Mouse (Mus musculus) ES-Bruce4 (cell line): ENCODE measurements at regions not wholly inside any gene's neighbourhood (a gene's known extent, or its start where the extent isn't known, plus 50 kb on each side); places are given as distances from the start of the nearest gene placed in this dataset.

Source experiments
- H3K27ac ChIP-seq: 2 replicates; pipeline ENCODE4 v1.5.1; 2012; ENCODE audit warnings: low read length, inconsistent platforms; ENCODE audit not compliant: insufficient read depth
- H3K27me3 ChIP-seq: 2 replicates; pipeline ENCODE4 v1.6.1; 2012; ENCODE audit warnings: mild to moderate bottlenecking, low read length, inconsistent platforms; ENCODE audit not compliant: control insufficient read depth, poor library complexity, insufficient read depth, severe bottlenecking
- H3K36me3 ChIP-seq: 2 replicates; pipeline ENCODE4 v1.6.1; 2012; ENCODE audit warnings: inconsistent platforms, mild to moderate bottlenecking, low read length, moderate library complexity; ENCODE audit not compliant: control insufficient read depth, poor library complexity, insufficient read depth, severe bottlenecking
- H3K4me1 ChIP-seq: one replicate; pipeline ENCODE4 v1.8.1; 2011; ENCODE audit warnings: low read length; ENCODE audit not compliant: control insufficient read depth, insufficient read depth
- H3K4me3 ChIP-seq: 2 replicates; pipeline ENCODE4 v1.5.1; 2011; ENCODE audit warnings: low read depth, mild to moderate bottlenecking, low read length
- H3K9ac ChIP-seq: 2 replicates; pipeline ENCODE4 v1.6.1; 2012; ENCODE audit warnings: low read depth, mild to moderate bottlenecking, inconsistent platforms; ENCODE audit not compliant: poor library complexity, severe bottlenecking
- H3K9me3 ChIP-seq: replicated peaks from 2 replicates; pipeline ENCODE4 v1.6.1; 2012; ENCODE audit warnings: mild to moderate bottlenecking, low read length, inconsistent platforms; ENCODE audit not compliant: control insufficient read depth, poor library complexity, insufficient read depth, severe bottlenecking
- CTCF ChIP-seq: IDR thresholded peaks from one replicate; pipeline ENCODE4 v1.8.1; 2011; ENCODE audit warnings: low read depth, low read length
- EP300 ChIP-seq: IDR thresholded peaks from 2 replicates; pipeline ENCODE4 v1.6.1; 2011; ENCODE audit warnings: low read depth, low read length; ENCODE audit not compliant: insufficient read depth
- POLR2A ChIP-seq: IDR thresholded peaks from one replicate; pipeline ENCODE4 v1.8.1; 2011; ENCODE audit warnings: low read length; ENCODE audit not compliant: insufficient read depth

- Histone ChIP-seq H3K4me3 (no peak overlapping the region), H3K4me1 (peaks cover 1% of the 10 kb centered on the region), H3K9me3 (no peaks in the 10 kb centered on the region), H3K27ac (no peak overlapping the region), H3K36me3 (no peaks in the 10 kb centered on the region), H3K27me3 (no peaks in the 10 kb centered on the region), H3K9ac (no peak overlapping the region)
- no peak for TF ChIP-seq EP300
These were observed 56.0 kb downstream of the Foxf2 start for GRCm38 (mm10) chr13:31681571-31681970.

- no peaks in the 10 kb centered on the region for H3K36me3 ChIP-seq
- TF ChIP-seq POLR2A (no peak), EP300 (no peak), CTCF (no peak)
These were observed 57.7 kb downstream of the Foxf2 start for GRCm38 (mm10) chr13:31683311-31683710.

GRCm38 (mm10) chr13:31688531-31688930 lies 62.9 kb downstream of the Foxf2 start:
- H3K36me3 ChIP-seq = no peaks in the 10 kb centered on the region
- TF ChIP-seq POLR2A (no peak), EP300 (no peak), CTCF (no peak)

More at GRCm38 (mm10) chr13:31683311-31683710, 57.7 kb downstream of the Foxf2 start:
- Histone ChIP-seq H3K27ac (no peak overlapping the region), H3K4me3 (no peak overlapping the region), H3K27me3 (no peaks in the 10 kb centered on the region), H3K9ac (no peak overlapping the region), H3K9me3 (no peaks in the 10 kb centered on the region), H3K4me1 (peaks cover 1% of the 10 kb centered on the region)

GRCm38 (mm10) chr13:31689317-31689716 lies 63.7 kb downstream of the Foxf2 start:
- no peaks in the 10 kb centered on the region for H3K4me1 ChIP-seq
- H3K27ac ChIP-seq = no peak overlapping the region
- TF ChIP-seq POLR2A = no peak
- no peak for TF ChIP-seq CTCF
- TF ChIP-seq EP300 = no peak
- H3K27me3 ChIP-seq = no peaks in the 10 kb centered on the region
- no peak overlapping the region for H3K9ac ChIP-seq
- H3K4me3 ChIP-seq = no peak overlapping the region
- H3K36me3 ChIP-seq = no peaks in the 10 kb centered on the region
- H3K9me3 ChIP-seq = no peaks in the 10 kb centered on the region

More at GRCm38 (mm10) chr13:31688531-31688930, 62.9 kb downstream of the Foxf2 start:
- Histone ChIP-seq H3K4me1 (peaks cover under 1% of the 10 kb centered on the region), H3K27ac (no peak overlapping the region), H3K9me3 (no peaks in the 10 kb centered on the region), H3K27me3 (no peaks in the 10 kb centered on the region), H3K4me3 (no peak overlapping the region), H3K9ac (no peak overlapping the region)

- TF ChIP-seq POLR2A (no peak), EP300 (no peak), CTCF (no peak)
- Histone ChIP-seq H3K9ac (no peak overlapping the region), H3K27me3 (no peaks in the 10 kb centered on the region), H3K4me1 (no peaks in the 10 kb centered on the region), H3K9me3 (no peaks in the 10 kb centered on the region), H3K36me3 (no peaks in the 10 kb centered on the region), H3K4me3 (no peak overlapping the region), H3K27ac (no peak overlapping the region)
These were observed 70.1 kb downstream of the Foxf2 start for GRCm38 (mm10) chr13:31695725-31696124.

- TF ChIP-seq POLR2A = no peak
- TF ChIP-seq EP300 = no peak
- TF ChIP-seq CTCF = no peak
- Histone ChIP-seq H3K4me3 (no peak overlapping the region), H3K27me3 (no peaks in the 10 kb centered on the region), H3K9ac (no peak overlapping the region), H3K36me3 (no peaks in the 10 kb centered on the region), H3K27ac (no peak overlapping the region), H3K9me3 (no peaks in the 10 kb centered on the region), H3K4me1 (no peaks in the 10 kb centered on the region)
These were observed 78.6 kb downstream of the Foxf2 start for GRCm38 (mm10) chr13:31704199-31704598.
